Mouse (Mus musculus) urinary bladder, postnatal 36 days (tissue): ENCODE measurements around the gene Defb20.

Experiments used
- DNase-seq, 2 experiments: peaks; one replicate each; pipeline ENCODE4 v3.0.0; 2022; ENCODE audit warnings: low spot score in 2 of 2, mixed read lengths in 1 of 2

Defb20 gene

DNA sequence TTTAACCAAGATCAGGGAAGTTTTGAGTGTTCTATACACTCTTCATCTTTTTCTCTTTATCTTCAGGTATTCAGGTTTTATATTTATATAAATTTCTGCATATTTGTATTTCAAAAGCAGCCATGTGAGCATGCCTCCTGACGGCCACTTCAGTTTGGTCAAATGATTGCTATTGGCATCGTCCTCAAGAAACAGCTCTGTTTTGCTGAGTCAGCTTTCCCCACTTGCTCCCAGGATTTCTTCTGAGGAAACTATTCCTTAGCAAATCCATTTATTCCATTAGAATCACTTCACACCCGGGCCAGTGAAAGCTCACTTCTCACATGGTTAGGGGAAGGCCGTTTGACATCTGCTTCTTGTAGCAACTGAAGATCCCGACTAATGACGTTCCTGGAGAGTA lies 21.2 kb downstream of the Defb20 start:
- DNase-seq, result no peak

DNA sequence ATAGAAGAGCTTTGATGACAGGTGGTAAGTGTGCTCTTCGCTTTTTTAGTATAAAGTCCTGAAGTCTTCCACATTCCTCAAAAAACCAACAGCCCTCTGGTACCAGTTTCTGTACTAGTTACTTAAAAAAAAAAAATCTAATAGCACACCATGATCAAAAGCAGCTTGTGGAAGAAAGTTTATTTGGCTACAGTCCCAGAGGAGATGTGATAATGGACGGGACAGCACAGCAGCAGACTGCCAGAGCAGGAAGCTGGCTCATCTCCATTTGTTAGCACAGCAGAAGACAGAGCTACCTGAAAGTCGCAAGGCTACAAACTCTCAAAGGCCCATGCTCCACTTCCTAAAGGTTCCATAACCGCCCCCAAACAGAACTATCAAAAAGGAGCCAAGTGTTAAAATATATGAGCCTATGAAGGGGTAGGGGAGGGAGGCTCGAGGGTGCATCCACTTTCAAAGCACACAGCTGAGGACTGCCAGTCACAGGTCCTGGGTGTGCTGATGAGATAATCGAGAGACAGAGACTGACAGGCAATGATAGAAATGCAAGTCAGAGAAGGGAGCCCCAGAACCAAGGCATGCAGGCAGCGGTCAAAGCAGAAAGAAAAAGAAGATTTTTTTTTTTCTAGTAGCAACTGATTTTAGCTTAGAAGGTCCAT lies 23.5 kb downstream of the Defb20 start:
- no peak for DNase-seq

DNA sequence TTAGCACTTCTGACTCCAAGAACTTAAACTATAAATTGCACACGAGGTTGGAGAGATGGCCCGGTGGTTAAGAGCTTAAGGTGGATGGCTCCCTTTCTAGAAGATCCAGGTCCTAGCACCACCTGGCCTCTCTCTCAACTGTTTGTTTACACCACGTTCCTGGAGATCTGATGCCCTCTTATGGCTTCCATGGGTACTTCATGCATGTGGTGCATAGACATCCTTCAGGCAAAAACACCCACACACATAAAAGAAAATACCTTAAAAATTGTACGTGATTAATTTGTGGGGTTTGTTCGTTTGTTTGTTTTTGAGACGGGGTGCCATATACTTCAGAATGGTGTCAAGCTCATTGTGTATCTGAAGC lies 24.0 kb downstream of the Defb20 start:
- no peak for DNase-seq

DNA sequence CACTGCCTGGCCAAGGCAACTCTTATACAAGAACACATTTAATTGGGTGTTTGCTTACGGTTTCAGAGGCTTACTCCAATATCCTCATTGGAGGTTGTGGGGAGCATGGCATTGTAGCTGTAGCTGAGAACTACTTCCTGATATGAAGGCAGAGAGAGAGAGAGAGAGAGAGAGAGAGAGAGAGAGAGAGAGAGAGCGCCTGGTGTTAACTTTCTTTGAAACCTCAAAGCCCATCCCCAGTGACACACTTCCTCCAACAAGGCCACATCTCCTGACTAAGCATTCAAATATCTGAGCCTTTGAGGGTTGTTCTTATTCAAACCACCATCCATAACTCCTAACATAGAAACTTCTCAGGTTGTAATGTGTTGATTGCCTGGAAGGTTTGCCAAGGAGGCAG lies 27.1 kb downstream of the Defb20 start:
- no peak for DNase-seq

DNA sequence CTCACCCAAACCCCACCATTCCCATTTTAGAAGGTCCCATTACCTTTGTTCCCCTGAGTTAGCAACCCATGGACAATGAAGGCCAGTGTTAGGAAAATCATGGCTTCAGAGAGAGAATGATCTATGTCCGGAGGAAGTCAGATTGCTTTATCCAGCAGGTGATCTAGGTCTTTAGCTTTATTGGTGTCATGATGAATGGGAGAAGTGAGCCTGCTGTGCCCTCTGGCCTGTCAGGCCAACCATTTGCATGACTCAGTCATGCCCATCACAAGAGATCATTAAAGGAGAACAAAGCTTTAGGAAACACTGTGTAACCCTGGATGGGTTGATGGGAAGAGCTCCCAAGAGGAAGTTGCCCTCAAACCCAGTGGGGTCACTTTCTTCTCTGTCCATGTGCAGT lies 34.7 kb downstream of the Defb20 start, which contains the start of gene Defb26:
Defb26 (minus strand) TSS at position 101 of the 400 bp plus-strand sequence.
- DNase-seq, result no peak

DNA sequence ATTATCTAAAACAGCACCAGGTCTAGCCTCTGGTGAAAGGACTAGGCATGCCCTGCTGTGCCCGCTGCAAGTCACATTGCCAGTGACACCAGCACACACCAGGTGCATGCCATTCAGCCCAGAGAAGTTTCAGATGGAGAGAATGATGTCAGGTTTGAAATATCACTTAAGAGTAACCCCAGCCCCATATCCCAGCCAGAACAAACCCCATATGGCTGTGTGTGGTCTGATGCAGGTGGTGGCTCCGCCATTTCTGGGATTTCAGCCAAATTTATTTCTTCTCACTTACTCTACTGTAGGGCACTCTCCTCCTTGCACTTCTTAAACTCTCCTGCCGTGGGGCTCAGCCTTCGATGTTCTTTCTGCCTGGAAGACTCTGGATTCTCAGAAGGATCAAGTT lies 39.2 kb downstream of the Defb20 start:
- DNase-seq, result no peak

DNA sequence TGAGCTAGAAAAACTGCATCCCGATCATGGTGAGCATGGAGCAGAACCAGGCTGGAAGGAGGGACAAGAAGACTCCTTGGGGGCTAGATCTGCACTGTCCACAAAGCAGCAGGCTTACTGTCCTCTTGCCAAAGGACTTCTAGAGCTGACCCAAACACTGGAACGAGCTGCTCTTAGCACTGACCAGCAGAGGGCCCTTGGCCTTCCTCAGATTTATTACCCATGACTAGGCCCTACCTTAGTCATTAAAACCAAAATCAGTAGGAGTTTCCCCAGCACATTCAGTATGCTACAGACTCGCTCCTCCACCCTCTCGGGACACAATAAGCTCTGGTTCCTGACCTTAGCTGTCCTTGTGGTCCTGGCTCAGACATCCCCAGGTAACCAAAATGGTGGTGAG lies 41.1 kb downstream of the Defb20 start, which contains the start of gene Defb28:
Defb28 (plus strand) TSS at position 275 of the 400 bp plus-strand sequence.
- DNase-seq, result no peak
